Mouse (Mus musculus) heart, embryonic 16.5 days (tissue): ENCODE measurements around the gene Ywhae. TPM values are rescaled to one million over a fixed set of nuclear protein-coding genes. Genes with fewer than 3 reads are reported as not detected.

ENCODE experiments used
- ATAC-seq: fragments of 200-750 bp; cut with Nextera tagmentation; replicated peaks from 2 replicates; pipeline ENCODE4 v1.8.0; 2017; ENCODE audit warnings: moderate number of reproducible peaks; ENCODE audit not compliant: insufficient read depth, low FRiP score; ENCODE audit errors: extremely low read depth
- H3K27ac ChIP-seq: fragments of 300-500 bp; sonication (generic); 2 replicates; pipeline ENCODE4 v1.5.1; 2014; ENCODE audit warnings: mild to moderate bottlenecking, low read length, control low read depth, moderate library complexity
- H3K27me3 ChIP-seq: fragments of 300-500 bp; sonication (generic); 2 replicates; pipeline ENCODE4 v1.6.1; 2014; ENCODE audit warnings: low read length, mixed read lengths; ENCODE audit not compliant: control insufficient read depth, insufficient read depth
- H3K36me3 ChIP-seq: fragments of 300-500 bp; sonication (generic); 2 replicates; pipeline ENCODE4 v1.6.1; 2014; ENCODE audit not compliant: control insufficient read depth, insufficient read depth
- H3K4me1 ChIP-seq: fragments of 300-500 bp; sonication (generic); 2 replicates; pipeline ENCODE4 v1.6.1; 2014; ENCODE audit warnings: low read length, mixed read lengths; ENCODE audit not compliant: control insufficient read depth, insufficient read depth
- H3K4me2 ChIP-seq: fragments of 300-500 bp; sonication (generic); 2 replicates; pipeline ENCODE4 v1.6.1; 2014; ENCODE audit warnings: low read depth, mild to moderate bottlenecking, control low read depth, low read length
- H3K4me3 ChIP-seq: fragments of 300-500 bp; sonication (generic); 2 replicates; pipeline ENCODE4 v1.5.1; 2014; ENCODE audit warnings: mild to moderate bottlenecking, control low read depth, low read length
- H3K9ac ChIP-seq: fragments of 300-500 bp; sonication (generic); 2 replicates; pipeline ENCODE4 v1.6.1; 2014; ENCODE audit warnings: low read length, control low read depth
- H3K9me3 ChIP-seq: fragments of 300-500 bp; sonication (generic); replicated peaks from 2 replicates; pipeline ENCODE4 v1.6.1; 2016; ENCODE audit warnings: low read length; ENCODE audit not compliant: control insufficient read depth
- WGBS: fragments of 180-500 bp; shearing (Covaris S2); extraction: QIAGEN DNeasy Blood & Tissue Kit; methylation state at CpG from one replicate; pipeline ENCODE4 v1.1.7; 2014; 5-methylcytosine and 5-hydroxymethylcytosine counted together
- polyA plus RNA-seq: library from polyadenylated mRNA; unstranded; fragments of >200 nt; fragmentation: Nextera tagmentation; extraction: Ambion mirVana; gene quantifications from 2 replicates; pipeline ENCODE4 v1.2.1, GENCODE M21; 2015

Gene Ywhae
- polyA plus RNA-seq, 1 experiment from 2014 or later: 689 TPM

- Histone ChIP-seq H3K4me3 (peak overlapping the region; percentile 99), H3K4me1 (peaks cover 36% of the 10 kb centered on the region), H3K9me3 (no peaks in the 10 kb centered on the region), H3K27me3 (no peaks in the 10 kb centered on the region), H3K36me3 (peaks cover 4% of the 10 kb centered on the region; the same call in 1 of the 2 replicates), H3K27ac (peak overlapping the region; percentile 90), H3K9ac (peak overlapping the region; percentile 95), H3K4me2 (peak overlapping the region; percentile 83)
- WGBS: under 1% methylated on average over 51 of the region's 52 CpGs
- ATAC-seq: peak; percentile 59
Observed at GRCm38 (mm10) chr11:75733227-75733940, 715 bp downstream of the Ywhae start.

- Histone ChIP-seq H3K9ac (peak overlapping the region; percentile 65; the same call in 1 of the 2 replicates), H3K4me3 (peak overlapping the region; percentile 99), H3K27me3 (no peaks in the 10 kb centered on the region), H3K4me2 (peak overlapping the region; percentile 83), H3K4me1 (peaks cover 49% of the 10 kb centered on the region), H3K9me3 (no peaks in the 10 kb centered on the region), H3K27ac (no peak overlapping the region), H3K36me3 (peaks cover 4% of the 10 kb centered on the region)
- no peak for ATAC-seq
- WGBS: 79% methylated on average over 5 of the region's 5 CpGs
Observed at GRCm38 (mm10) chr11:75735462-75736252, 3.0 kb downstream of the Ywhae start.

DNA sequence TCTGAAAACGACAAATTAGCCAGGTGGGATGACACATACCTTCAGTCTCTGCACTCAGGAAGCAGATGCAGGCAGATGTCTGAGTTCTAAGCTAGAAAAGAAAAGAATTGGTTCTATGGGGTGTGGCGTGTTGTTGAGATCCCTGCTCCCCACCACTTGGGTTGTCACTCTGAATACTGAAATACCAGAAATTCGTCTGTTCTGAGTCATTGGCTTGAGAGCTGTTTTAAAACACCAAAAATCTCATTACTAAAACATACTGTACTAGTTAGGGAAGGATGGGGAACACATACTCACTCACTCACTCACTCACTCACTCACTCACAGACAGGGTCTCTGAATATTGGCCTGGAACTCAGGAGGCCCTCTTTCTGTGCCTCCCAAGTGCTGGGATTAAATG is 4.3 kb downstream of the Ywhae start:
- H3K27me3 ChIP-seq: no peaks in the 10 kb centered on the region
- peaks cover 60% of the 10 kb centered on the region for H3K4me1 ChIP-seq
- no peak for ATAC-seq
- H3K4me3 ChIP-seq: peak overlapping the region; percentile 16
- peaks cover 4% of the 10 kb centered on the region for H3K36me3 ChIP-seq
- H3K27ac ChIP-seq: peak overlapping the region; percentile 31; the same call in 1 of the 2 replicates
- no peaks in the 10 kb centered on the region for H3K9me3 ChIP-seq
- 30% methylated on average over 3 of the region's 3 CpGs for WGBS
- H3K9ac ChIP-seq: no peak overlapping the region
- peak overlapping the region; percentile 19 for H3K4me2 ChIP-seq

DNA sequence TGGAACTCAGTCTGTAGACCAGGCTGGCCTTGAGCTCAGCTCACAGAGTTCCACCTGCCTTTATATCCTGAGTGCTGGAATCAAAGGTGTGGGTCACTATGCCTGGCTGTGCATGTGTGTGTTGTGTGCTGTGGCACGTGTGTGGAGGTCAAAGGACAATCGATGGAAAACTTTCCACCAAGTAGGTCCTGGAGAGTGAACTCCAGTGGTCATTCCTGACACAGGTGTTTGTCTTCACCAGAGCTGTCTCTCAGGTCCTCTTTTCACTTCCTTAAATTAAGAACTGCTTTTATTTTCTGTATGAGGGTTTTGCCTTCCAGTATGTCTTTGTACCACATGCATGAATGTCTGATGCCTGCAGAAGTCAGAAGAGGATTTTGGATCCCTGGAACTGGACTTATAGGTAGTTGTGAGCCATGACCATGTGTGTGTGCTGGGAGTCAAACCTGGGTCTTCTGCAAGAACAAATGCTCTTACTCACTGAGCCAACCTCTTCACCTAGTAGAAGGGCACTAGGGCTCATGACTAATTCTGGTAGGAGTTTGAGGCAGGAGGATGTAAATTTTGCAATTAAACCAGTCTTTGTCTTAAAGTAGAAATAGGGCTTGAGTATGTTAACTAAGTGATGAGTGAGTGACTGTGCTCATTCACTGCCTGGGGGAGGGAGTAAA is 5.3 kb downstream of the Ywhae start:
- Histone ChIP-seq H3K27me3 (no peaks in the 10 kb centered on the region), H3K36me3 (peaks cover 8% of the 10 kb centered on the region), H3K9ac (no peak overlapping the region), H3K4me1 (peaks cover 64% of the 10 kb centered on the region), H3K4me3 (no peak overlapping the region), H3K9me3 (no peaks in the 10 kb centered on the region), H3K27ac (no peak overlapping the region), H3K4me2 (0 out of 2 replicates have a peak overlapping the region, but pooled peaks have one; percentile 2)
- no peak for ATAC-seq
- WGBS: 53% methylated on average over 2 of the region's 2 CpGs

DNA sequence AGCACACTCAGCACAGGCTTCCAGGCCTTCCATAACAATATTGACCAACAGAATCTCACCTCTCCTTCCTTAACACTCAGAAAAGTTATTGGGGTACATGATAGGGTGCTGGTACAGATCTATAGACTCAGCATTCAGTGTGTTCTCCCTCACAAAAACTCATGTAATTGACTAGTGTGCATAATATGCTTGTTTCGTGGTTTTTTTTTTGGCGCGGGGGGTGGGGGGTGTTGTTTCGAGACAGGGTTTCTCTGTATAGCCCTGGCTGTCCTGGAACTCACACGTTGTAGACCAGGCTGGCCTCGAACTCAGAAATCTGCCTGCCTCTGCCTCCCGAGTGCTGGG is 5.8 kb downstream of the Ywhae start:
- H3K27me3 ChIP-seq: no peaks in the 10 kb centered on the region
- no peak overlapping the region for H3K4me3 ChIP-seq
- WGBS: 91% methylated on average over 7 of the region's 7 CpGs
- H3K36me3 ChIP-seq: peaks cover 8% of the 10 kb centered on the region
- peaks cover 64% of the 10 kb centered on the region for H3K4me1 ChIP-seq
- no peak overlapping the region for H3K27ac ChIP-seq
- H3K9me3 ChIP-seq: no peaks in the 10 kb centered on the region
- no peak overlapping the region for H3K9ac ChIP-seq
- no peak overlapping the region for H3K4me2 ChIP-seq
- no peak for ATAC-seq

- Histone ChIP-seq H3K4me1 (peaks cover 54% of the 10 kb centered on the region), H3K27ac (no peak overlapping the region), H3K27me3 (no peaks in the 10 kb centered on the region), H3K36me3 (peaks cover 8% of the 10 kb centered on the region), H3K4me2 (no peak overlapping the region), H3K4me3 (no peak overlapping the region), H3K9me3 (no peaks in the 10 kb centered on the region), H3K9ac (no peak overlapping the region)
- WGBS: 49% methylated on average over 3 of the region's 3 CpGs
- ATAC-seq: no peak
Observed at GRCm38 (mm10) chr11:75740204-75740603, 7.5 kb downstream of the Ywhae start.

- peaks cover 8% of the 10 kb centered on the region for H3K36me3 ChIP-seq
- WGBS: 45% methylated on average over 3 of the region's 3 CpGs
- H3K9me3 ChIP-seq: no peaks in the 10 kb centered on the region
- H3K27ac ChIP-seq: peak overlapping the region; percentile 30; the same call in 1 of the 2 replicates
- no peak overlapping the region for H3K9ac ChIP-seq
- ATAC-seq: no peak
- H3K4me3 ChIP-seq: no peak overlapping the region
- no peaks in the 10 kb centered on the region for H3K27me3 ChIP-seq
- H3K4me2 ChIP-seq: no peak overlapping the region
- peaks cover 52% of the 10 kb centered on the region for H3K4me1 ChIP-seq
Observed at GRCm38 (mm10) chr11:75741615-75742014, 8.9 kb downstream of the Ywhae start.

DNA sequence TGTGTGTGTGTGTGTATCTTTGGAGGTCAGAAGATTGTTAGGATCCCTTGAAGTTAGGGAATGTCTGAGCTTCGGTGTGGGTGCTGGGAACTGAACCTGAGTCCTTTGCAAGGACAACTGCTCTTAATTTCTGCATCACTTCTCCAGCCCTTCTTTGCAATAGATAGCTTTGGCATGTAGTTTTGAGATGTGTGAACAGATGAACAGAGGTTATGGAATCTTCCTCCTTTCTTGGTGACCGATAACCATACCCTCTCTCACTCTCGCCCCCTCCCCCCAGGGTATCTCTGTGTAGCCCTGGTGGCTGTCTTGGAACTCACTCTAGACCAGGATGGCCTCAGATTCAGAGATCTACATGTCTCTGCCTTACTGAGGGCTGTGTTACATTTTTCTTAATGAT is 12.1 kb downstream of the Ywhae start:
- Histone ChIP-seq H3K9me3 (no peaks in the 10 kb centered on the region), H3K4me2 (no peak overlapping the region), H3K4me3 (no peak overlapping the region), H3K9ac (no peak overlapping the region), H3K4me1 (peaks cover 61% of the 10 kb centered on the region), H3K27ac (no peak overlapping the region), H3K36me3 (peaks cover 7% of the 10 kb centered on the region), H3K27me3 (no peaks in the 10 kb centered on the region)
- ATAC-seq: no peak
- WGBS: 88% methylated on average over 3 of the region's 3 CpGs

- WGBS: 59% methylated on average over 1 of the region's 1 CpGs
- Histone ChIP-seq H3K4me1 (peaks cover 45% of the 10 kb centered on the region), H3K27me3 (no peaks in the 10 kb centered on the region), H3K4me3 (no peak overlapping the region), H3K27ac (no peak overlapping the region), H3K9me3 (no peaks in the 10 kb centered on the region), H3K4me2 (no peak overlapping the region), H3K9ac (no peak overlapping the region), H3K36me3 (peaks cover 10% of the 10 kb centered on the region)
- no peak for ATAC-seq
Observed at GRCm38 (mm10) chr11:75750537-75750936, 17.9 kb downstream of the Ywhae start.
